Mouse (Mus musculus): ENCODE measurements around the gene H60b.
A peak's percentile ranks its signal among the peaks of the same experiment; 100 is the strongest.
"Not testable (repeated sequence)": the region's sequence is repeated elsewhere in the genome, so short reads cannot be mapped to it uniquely, and the experiment has no call there.

The H60b gene

DNA sequence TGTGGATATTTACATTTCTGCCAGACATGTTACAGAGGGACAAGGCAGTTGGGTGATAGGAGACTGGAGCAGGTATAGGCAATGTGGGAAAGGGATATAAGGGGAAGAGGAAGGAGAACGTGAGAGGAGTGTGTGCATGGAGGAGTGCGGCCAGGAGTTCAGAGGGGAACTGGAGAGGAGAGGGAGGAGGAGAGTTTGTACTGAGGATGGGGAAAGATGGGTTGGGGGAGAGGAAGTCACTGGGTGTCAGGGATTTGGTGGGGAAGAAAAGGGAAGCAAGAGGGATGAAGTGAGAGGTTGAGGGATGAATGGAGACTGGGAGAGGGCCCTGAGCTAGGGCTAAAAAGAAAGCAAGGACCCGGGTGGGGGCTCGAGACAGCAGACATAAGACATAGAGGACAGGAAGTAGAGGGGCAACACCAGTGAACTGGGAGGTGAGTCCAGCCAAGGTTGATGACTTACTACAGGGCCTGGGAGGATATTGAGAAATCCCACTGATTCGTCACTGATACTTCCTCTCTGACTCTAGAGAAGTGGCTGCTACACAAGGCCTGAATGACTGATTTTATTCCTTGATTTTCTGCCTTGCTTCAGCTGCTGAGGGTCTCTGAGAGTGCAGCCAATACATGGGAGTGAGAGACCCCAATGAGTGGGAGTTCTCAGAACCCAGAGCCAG lies 7.1 kb downstream of the H60b start:
- DNase-seq (ENCODE audit: extremely low spot score, low spot score) = not testable (repeated sequence)

DNA sequence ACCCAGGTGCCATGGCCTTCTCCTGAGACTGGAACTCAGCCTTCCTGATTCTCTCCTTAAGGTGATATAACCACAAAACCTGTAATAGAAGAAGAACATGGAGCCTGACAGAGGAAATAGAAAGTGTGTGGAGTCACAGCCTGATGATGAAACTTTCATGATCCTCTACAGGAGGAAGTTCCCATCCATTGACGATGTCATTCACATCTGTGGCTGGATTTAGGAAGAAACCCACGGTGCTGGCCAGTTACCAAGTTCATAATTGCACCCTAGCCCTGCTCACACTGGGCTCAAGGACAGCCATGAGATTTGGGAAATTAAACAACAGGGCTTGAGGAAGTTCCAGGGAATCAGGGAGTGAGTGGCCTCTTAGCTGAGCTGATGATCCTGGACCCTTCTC lies 7.6 kb downstream of the H60b start:
- not testable (repeated sequence) for DNase-seq (ENCODE audit: extremely low spot score, low spot score)

DNA sequence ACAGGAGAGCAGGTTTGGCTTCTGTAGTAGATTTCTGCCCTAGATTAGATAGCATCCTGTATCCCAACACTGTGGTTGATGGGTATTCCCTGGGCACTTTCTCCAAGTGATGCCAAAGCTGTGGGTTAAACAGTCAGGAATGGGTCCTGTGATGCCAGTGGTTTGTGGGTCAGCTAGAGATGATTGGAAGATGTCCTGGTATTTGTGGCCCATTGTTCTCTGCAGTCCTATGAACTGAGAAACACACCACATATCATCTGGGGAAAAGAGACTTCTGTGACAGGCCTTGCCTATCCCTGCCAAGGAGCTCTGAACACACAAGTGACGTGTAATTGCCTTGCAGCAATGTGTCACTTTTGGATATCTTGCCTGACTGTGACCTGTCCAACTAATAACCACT lies 8.7 kb downstream of the H60b start:
- not testable (repeated sequence) for DNase-seq (ENCODE audit: extremely low spot score, low spot score)

DNA sequence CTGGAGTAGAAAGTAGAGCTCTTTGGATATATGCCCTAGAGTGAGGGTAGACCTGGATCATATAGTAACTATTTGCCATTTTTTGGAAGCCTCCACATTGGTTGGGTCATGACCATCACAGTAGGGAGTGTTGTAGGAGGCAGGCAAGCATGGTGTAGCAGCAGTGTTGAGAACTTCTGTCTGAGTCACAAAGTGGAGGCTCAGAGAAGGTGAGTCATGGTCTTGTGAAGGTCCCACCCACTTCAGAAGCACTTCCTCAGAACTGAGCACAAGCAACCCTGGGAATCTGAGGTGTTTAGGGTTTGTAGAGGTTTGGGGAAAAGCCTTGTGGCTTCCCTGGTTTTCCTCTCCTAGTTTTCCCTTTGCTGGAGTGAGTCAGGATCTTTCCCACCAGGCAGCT lies 10.7 kb downstream of the H60b start:
- not testable (repeated sequence) for DNase-seq (ENCODE audit: extremely low spot score, low spot score)

DNA sequence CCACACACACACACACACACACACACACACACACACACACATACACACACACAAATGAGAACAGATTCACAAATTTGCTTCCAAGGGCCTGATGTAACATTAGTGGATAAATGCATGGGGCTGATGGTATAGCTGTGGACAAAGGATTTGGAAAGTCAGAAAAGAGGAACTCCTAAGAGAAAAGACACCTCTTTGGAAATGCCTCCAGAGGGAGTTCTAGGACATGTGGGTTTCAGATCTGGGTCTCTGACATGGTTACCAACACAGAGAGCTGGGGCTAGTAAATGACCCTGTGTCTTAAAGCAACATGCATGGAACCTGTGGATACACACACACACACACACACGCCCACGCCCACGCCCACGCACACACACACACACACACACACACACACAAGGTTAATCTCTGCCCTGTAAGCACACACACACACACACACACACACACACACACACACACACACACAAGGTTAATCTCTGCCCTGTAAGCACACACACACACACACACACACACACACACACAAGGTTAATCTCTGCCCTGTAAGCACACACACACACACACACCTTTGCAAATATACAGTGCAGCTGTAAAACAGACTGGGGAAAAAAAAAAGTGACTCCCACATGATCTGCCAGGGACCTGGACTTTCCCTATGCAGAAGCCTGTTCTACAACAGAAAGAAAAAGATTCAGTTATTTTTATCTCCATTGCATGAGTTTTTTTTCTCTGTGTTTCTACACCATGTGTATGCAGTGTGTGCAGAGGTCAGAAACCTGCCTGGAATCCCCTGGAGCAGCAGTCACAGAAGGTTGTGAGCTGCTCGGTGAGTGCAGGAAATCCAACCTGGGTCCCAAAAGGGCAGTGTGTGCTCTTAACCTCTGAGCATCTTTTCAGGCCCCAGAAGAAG lies 14.3 kb downstream of the H60b start:
- not testable (repeated sequence) for DNase-seq (ENCODE audit: extremely low spot score, low spot score)

DNA sequence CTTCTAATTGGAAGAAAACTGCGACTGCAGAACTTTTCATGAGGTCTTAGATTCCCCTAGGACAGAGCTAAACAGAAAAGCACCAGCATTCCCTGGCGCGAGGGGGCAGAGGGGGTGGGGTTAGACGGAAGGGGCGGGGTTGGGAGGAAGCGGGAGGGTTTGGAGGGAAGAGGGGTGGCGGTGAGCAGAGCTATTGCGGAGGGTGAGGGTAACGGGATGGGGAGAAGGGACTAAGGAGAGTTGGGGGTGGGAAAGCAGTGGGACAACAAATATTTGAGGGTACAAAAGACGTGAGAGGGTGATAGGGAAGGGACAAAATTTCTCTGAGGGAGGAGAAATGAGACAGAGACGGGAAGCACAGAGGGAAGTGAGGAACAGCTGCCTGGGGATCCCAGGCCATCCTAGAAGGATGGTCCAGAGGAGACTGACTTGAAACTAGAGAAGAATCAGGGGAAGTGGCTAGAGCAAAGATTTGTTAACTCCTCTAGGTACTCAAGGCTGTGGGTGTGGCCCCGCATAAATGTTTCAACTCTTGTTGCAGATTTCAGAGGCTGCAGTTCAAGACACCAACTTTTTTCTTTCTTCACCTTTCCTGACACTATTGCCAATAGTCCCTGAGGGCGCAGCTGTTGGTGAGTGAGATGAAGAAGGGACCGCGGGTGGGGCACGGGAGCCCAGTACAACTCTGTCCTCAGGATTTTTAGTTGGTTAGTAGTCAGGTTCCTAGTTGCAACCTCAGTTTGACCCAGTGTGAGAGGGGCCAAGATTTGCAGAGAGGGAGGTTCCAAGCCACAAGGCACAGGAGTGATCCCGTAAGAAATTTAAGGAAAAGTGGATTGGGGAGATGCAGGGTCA lies 15.2 kb downstream of the H60b start:
- DNase-seq (ENCODE audit: extremely low spot score, low spot score) = not testable (repeated sequence)

DNA sequence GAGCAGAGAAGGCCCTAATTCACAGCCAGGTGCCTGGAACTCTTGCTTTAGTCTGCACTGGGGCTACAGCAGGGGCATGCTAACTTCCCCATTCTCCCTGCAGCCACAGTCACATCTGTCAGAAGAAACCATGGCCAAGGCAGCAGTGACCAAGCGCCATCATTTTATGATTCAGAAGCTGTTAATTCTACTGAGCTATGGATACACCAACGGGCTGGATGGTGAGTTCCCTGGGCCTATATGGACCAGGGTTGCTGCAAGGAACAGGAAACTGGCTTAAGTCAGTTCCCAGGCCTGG lies 15.8 kb downstream of the H60b start:
- not testable (repeated sequence) for DNase-seq (ENCODE audit: extremely low spot score, low spot score)

DNA sequence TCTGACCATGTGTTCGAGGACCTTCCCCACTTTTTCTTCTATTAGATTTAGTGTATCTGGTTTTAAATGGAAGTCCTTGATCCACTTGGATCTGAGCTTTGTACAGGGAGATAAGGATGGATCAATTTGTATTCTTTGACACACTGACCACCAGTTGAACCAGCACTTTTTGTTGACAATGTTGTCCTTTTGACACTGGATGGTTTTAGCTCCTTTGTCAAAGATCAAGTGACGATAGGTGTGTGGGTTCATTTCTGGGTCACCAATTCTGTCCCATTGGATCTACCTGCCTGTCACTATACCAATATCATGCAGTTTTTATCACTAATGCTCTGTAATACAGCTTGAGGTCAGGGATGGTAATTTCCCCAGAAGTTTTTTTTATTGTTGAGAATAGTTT lies 18.1 kb downstream of the H60b start:
- DNase-seq (ENCODE audit: extremely low spot score, low spot score) = not testable (repeated sequence)

DNA sequence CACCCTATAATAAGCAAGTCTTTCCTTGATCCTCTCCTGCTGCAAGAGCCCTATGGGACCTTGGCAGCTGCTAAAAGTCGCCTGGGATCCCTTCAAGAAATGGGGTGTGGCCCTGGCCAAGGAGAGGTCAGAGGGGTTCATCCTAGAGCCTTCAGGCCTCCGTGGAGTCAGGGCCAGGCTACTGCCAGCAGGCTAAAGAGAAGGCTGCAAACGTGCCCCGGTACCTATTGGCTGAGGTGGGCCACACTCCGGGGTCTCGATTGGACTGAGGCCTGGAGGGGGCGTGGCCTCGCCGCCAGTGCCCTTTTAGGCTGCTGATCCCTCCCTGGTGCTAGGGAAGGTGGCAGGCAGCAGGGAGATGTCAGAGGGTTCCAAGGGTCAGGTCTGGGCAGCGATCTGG lies 32.6 kb downstream of the H60b start:
- peak; percentile 27 for DNase-seq (ENCODE audit: extremely low spot score, low spot score)

DNA sequence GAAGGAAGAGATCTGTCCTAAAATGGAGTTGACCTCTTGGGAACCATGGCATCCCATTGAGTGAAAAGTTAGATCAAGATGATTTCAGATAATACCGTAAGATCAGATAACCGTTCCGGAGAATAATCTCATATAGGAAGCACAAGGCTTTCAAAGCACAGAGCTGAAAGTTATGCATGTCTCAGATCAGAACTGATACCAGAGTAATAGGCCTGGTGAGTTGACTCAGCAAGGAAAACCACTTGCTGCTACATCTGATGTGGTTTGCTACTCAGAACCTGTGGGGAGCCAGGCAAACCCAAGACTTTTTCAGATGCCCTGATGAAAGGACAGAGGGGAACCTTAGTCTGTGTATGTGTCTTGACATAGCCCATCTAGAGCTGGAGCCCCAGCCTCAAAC lies 43.0 kb downstream of the H60b start:
- not testable (repeated sequence) for DNase-seq (ENCODE audit: extremely low spot score, low spot score)

DNA sequence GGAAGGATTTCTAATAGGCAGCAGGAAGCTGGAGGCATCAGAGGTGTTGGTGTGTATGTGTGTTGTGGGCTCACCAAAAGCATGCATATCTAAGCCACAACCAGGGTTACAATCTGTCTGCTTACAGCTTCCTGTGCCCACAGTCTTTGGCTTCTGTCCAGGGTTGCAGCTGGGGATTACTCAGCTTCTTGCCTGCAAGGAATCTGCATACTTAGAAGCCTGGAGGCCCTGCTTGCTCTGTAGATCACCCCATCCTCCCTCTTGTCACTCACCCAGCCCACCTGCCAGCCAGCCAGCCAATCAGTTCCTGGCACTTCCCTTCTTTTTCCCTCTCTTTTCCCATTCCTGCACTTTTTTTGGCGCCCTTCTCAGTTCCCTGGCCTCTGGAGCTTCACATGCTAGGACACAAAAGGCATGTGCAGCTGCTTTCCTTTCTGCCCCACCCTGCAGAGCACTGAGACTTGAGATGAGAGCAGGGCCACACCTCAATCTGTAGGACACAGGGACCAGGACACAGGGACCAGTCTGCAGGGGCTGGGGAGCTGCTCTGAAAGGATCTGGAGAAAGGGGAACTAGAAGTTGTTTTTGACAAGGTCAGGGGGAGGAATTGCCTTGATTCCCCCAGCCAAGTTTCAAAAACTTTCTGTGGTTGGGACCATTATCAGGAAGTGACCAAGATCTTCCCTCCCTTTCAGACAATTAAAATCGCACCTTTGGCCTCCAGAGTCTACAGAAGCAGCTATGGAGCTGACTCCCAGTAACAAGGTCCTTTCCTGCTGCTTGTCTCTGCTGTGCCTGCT lies 44.6 kb downstream of the H60b start:
- DNase-seq (ENCODE audit: extremely low spot score, low spot score) = not testable (repeated sequence)

DNA sequence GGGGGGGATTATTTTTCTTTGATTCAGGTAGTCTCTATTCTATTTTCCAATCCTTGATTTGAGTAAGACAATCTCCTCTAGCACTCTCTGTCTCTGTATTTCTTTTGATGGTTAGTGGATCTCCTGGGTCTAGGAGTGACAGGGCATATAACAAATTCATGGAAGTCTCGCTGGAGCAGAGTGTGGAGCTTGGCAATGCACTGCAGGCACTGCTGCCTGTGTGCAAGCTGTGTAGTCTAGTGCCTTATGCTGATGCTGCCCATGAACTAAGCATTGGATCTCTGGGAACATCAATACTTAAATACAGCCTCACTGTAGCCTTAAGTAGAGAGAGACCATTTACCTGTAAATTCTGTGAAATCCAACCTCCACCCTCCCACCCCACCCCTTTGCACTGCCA lies 48.1 kb downstream of the H60b start:
- DNase-seq (ENCODE audit: extremely low spot score, low spot score) = not testable (repeated sequence)

DNA sequence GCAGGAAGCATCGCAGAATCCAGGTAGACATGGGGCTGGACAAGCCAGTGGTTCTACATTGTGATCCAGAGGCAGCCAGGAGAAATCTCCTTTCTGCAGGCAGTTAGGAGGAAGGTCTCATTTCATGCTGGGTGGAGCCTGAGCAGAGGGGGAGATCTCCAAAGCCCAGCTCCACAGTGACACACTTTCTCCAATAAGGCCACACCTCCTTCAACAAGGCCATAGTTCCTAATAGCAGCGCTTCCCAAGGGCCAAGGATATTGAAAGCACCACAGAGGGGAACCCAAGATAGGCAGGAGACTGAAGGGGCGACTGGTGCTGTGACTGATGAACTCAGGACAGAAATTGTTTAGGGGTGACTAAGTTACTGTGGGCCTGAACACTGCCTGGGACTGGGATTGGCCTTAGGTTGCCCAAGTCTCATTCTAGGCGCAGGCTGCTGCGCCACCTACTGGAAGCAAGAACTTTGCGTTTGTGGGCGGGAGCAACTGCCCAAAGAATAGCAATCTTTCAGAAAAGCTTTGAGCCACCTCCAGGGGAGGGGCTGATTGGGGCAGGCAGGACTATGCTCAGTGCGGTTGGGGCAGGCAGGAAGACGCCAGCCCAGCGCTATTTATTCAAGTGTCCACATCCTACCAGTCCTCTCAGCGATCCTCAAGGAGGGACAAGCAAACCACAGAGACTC lies 53.8 kb downstream of the H60b start:
- peak; percentile 31 for DNase-seq (ENCODE audit: extremely low spot score, low spot score)

DNA sequence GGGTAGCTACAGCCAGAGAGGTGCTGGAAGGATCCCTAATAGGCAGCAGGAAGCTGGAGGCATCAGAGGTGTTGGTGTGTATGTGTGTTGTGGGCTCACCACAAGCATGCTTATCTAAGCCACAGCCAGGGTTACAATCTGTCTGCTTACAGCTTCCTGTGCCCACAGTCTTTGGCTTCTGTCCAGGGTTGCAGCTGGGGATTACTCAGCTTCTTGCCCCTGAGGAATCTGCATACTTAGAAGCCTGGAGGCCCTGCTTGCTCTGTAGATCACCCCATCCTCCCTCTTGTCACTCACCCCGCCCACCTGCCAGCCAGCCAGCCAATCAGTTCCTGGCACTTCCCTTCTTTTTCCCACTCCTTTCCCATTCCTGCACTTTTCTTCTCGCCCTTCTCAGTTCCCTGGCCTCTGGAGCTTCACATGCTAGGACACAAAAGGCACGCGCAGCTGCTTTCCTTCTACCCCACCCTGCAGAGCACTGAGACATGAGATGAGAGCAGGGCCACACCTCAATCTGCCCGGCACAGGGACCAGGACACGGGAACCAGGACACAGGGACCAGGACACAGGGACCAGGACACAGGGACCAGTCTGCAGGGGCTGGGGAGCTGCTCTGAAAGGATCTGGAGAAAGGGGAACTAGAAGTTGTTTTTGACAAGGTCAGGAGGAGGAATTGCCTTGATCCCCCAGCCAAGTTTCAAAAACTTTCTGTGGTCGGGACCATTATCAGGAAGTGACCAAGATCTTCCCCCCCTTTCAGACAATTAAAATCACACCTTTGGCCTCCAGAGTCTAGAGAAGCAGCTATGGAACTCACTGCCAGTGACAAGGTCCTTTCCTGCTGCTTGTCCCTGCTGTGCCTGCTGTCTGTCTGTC lies 65.3 kb downstream of the H60b start:
- DNase-seq (ENCODE audit: extremely low spot score, low spot score) = not testable (repeated sequence)

DNA sequence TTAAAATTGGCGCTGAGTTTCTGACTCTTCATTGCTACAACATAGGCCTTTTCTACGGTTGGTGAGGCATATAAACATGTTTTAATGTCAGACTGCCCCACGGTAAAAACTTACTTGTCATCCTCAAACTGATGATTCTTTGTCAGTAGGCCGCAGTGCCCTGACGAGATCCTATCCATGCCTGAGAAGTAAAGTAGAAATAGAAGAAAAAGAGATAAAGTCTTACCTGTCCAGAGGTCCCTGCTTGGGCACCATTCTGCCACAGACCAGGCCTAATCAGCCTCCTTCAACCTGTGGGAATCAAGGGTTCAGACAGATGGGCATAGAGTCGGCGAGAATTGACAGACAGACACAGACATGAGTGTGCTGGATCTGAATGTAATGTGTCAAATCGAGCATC lies 106.7 kb downstream of the H60b start:
- DNase-seq (ENCODE audit: extremely low spot score, low spot score) = no peak

DNA sequence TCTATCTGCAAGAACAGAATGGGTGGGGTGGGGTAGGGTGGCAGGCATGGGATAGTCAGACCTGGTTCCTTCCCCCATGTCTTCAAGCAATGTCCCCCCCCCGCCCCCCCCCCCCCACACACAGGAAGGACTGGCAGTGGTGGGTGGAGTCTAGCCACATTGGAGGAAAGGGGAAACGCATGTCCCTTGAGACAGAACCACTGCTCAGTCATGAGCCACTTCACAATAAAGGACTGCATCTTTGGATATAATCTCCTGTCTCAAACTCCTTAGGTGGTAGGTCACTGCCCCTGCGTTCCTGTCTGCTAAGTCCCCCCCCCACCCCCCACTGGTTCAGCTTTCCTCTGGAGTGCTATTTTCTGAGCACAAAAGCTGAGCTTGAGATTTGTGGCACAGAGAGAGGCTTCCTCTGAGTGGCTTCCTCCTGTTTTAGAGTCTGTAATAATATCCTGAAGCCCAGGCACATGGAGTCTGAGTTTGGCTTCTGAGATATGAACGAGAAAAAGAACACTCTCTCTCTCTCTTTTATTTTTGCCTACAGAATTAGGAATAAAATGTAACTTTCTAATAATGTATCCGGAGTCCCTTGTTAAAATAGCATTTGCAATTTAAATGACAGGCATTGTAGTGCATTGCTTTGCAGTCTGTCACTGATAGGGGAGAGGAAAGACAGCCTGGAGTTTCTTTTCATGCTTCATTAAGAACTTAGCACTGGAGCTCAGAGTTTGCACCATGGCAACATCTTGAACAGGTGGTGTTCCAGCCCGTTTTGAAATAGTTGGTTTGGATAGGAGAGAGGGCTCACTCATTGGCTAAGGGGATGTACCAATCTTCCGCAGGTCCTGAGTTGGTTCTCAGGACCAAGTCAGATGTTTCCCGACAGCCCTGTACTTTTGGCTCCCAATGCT lies 112.7 kb downstream of the H60b start:
- not testable (repeated sequence) for DNase-seq (ENCODE audit: extremely low spot score, low spot score)

DNA sequence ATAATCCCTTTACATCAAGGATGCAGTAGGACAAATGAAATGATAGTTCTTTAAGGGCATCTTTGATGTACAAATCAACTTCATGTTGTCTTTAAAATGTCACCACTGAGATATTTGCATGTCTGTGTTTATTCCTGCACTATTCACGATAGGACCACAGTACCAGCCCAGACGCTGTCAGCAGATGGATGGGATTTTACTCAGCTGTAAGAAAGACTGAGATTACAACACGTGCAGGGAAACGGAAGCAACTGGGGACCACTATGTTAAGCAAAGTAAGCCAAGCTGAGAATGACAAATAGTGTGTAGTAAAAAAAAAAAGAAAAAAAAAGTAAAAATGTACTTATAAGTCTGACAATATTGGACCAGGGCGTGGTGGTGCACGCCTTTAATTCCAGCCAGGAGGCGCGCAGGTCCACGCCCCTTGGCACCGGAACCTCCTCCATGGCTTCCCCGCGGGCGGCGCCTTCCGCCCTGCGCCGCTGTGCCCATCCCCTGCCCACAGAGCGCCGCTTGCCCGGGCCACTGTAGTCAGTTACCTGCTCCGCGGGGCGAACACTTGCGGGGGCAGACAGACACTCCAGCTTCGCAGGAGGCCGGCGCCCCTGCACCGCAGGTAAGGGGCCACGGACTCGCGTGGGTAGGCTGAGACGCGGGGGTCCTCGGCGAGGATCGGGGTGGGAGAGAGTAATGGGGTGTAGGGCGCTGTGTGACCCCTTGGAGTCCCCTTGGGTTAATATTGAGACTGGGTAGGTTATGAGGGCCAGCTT lies 114.7 kb downstream of the H60b start:
- DNase-seq (ENCODE audit: extremely low spot score, low spot score) = peak; percentile 31

Data from neural tube, embryonic 10.5 days (tissue).